Mouse (Mus musculus): ENCODE results near the gene Trim2. TPM values are rescaled to one million over a fixed set of nuclear protein-coding genes. Genes with fewer than 3 reads are reported as not detected.

Gene Trim2
- polyA plus RNA-seq, 1 experiment from 2014 or later = 37.7 TPM

- H3K4me3 ChIP-seq (ENCODE audit: low read depth, low read length) = no peak overlapping the region
- no peak for DNase-seq (ENCODE audit: low spot score)
- H3K27me3 ChIP-seq (ENCODE audit: control insufficient read depth, insufficient read depth, low read length) = no peaks in the 10 kb centered on the region
- H3K4me2 ChIP-seq (ENCODE audit: low read depth, low read length) = no peak overlapping the region
- no peaks in the 10 kb centered on the region for H3K9me3 ChIP-seq (replicated peaks; ENCODE audit: control insufficient read depth, low read length)
- no peak for ATAC-seq (replicated peaks; ENCODE audit: insufficient number of reproducible peaks, low FRiP score, low TSS enrichment, low read depth)
- H3K27ac ChIP-seq (replicated peaks; ENCODE audit: low read depth, low read length) = no peak overlapping the region
- WGBS = 61% methylated on average over 3 of the region's 3 CpGs
- H3K36me3 ChIP-seq (replicated peaks; ENCODE audit: control insufficient read depth, insufficient read depth, low read depth, low read length) = no peaks in the 10 kb centered on the region
- peaks cover 9% of the 10 kb centered on the region for H3K4me1 ChIP-seq (ENCODE audit: control insufficient read depth, insufficient read depth, low read length)
- no peak overlapping the region for H3K9ac ChIP-seq (replicated peaks; ENCODE audit: low read length)
Observed at GRCm38 (mm10) chr3:84266391-84266931, 40.2 kb downstream of the Trim2 start.

GRCm38 (mm10) chr3:84265084-84265483 lies 41.6 kb downstream of the Trim2 start:
- no peaks in the 10 kb centered on the region for H3K36me3 ChIP-seq (replicated peaks; ENCODE audit: control insufficient read depth, insufficient read depth, low read depth, low read length)
- no peak for DNase-seq (ENCODE audit: low spot score)

GRCm38 (mm10) chr3:84264395-84264794 lies 42.3 kb downstream of the Trim2 start:
- H3K9ac ChIP-seq (replicated peaks; ENCODE audit: low read length) = no peak overlapping the region
- no peaks in the 10 kb centered on the region for H3K27me3 ChIP-seq (ENCODE audit: control insufficient read depth, insufficient read depth, low read length)
- ATAC-seq (replicated peaks; ENCODE audit: insufficient number of reproducible peaks, low FRiP score, low TSS enrichment, low read depth) = peak; percentile 21; the same call in 1 of the 2 replicates
- peaks cover 4% of the 10 kb centered on the region for H3K4me1 ChIP-seq (ENCODE audit: control insufficient read depth, insufficient read depth, low read length)
- H3K27ac ChIP-seq (replicated peaks; ENCODE audit: low read depth, low read length) = no peak overlapping the region
- no peaks in the 10 kb centered on the region for H3K36me3 ChIP-seq (replicated peaks; ENCODE audit: control insufficient read depth, insufficient read depth, low read depth, low read length)
- no peaks in the 10 kb centered on the region for H3K9me3 ChIP-seq (replicated peaks; ENCODE audit: control insufficient read depth, low read length)
- no peak overlapping the region for H3K4me3 ChIP-seq (ENCODE audit: low read depth, low read length)
- DNase-seq (ENCODE audit: low spot score) = no peak
- H3K4me2 ChIP-seq (ENCODE audit: low read depth, low read length) = no peak overlapping the region
- 68% methylated on average over 2 of the region's 2 CpGs for WGBS

More at GRCm38 (mm10) chr3:84265084-84265483, 41.6 kb downstream of the Trim2 start:
- H3K9me3 ChIP-seq (replicated peaks; ENCODE audit: control insufficient read depth, low read length) = no peaks in the 10 kb centered on the region
- H3K27ac ChIP-seq (replicated peaks; ENCODE audit: low read depth, low read length) = no peak overlapping the region
- ATAC-seq (replicated peaks; ENCODE audit: insufficient number of reproducible peaks, low FRiP score, low TSS enrichment, low read depth) = no peak
- WGBS = 57% methylated on average over 1 of the region's 1 CpGs
- peaks cover 4% of the 10 kb centered on the region for H3K4me1 ChIP-seq (ENCODE audit: control insufficient read depth, insufficient read depth, low read length)
- no peaks in the 10 kb centered on the region for H3K27me3 ChIP-seq (ENCODE audit: control insufficient read depth, insufficient read depth, low read length)
- H3K9ac ChIP-seq (replicated peaks; ENCODE audit: low read length) = no peak overlapping the region
- H3K4me3 ChIP-seq (ENCODE audit: low read depth, low read length) = no peak overlapping the region
- no peak overlapping the region for H3K4me2 ChIP-seq (ENCODE audit: low read depth, low read length)

- Histone ChIP-seq H3K9me3 (replicated peaks; ENCODE audit: control insufficient read depth, low read length) (no peaks in the 10 kb centered on the region), H3K36me3 (replicated peaks; ENCODE audit: control insufficient read depth, insufficient read depth, low read depth, low read length) (no peaks in the 10 kb centered on the region), H3K4me2 (ENCODE audit: low read depth, low read length) (no peak overlapping the region), H3K4me1 (ENCODE audit: control insufficient read depth, insufficient read depth, low read length) (peaks cover 6% of the 10 kb centered on the region), H3K27me3 (ENCODE audit: control insufficient read depth, insufficient read depth, low read length) (no peaks in the 10 kb centered on the region), H3K9ac (replicated peaks; ENCODE audit: low read length) (no peak overlapping the region), H3K4me3 (ENCODE audit: low read depth, low read length) (no peak overlapping the region), H3K27ac (replicated peaks; ENCODE audit: low read depth, low read length) (no peak overlapping the region)
- ATAC-seq (replicated peaks; ENCODE audit: insufficient number of reproducible peaks, low FRiP score, low TSS enrichment, low read depth) (no peak), DNase-seq (ENCODE audit: low spot score) (no peak)
- WGBS = 72% methylated on average over 3 of the region's 3 CpGs
Observed at GRCm38 (mm10) chr3:84262804-84263203, 43.9 kb downstream of the Trim2 start.

GRCm38 (mm10) chr3:84261863-84262262 lies 44.8 kb downstream of the Trim2 start:
- H3K4me3 ChIP-seq (ENCODE audit: low read depth, low read length) = no peak overlapping the region
- no peak for ATAC-seq (replicated peaks; ENCODE audit: insufficient number of reproducible peaks, low FRiP score, low TSS enrichment, low read depth)
- WGBS = 88% methylated on average over 6 of the region's 6 CpGs

GRCm38 (mm10) chr3:84260837-84261236 lies 45.8 kb downstream of the Trim2 start:
- Histone ChIP-seq H3K4me3 (ENCODE audit: low read depth, low read length) (no peak overlapping the region), H3K36me3 (replicated peaks; ENCODE audit: control insufficient read depth, insufficient read depth, low read depth, low read length) (no peaks in the 10 kb centered on the region), H3K27me3 (ENCODE audit: control insufficient read depth, insufficient read depth, low read length) (no peaks in the 10 kb centered on the region), H3K9me3 (replicated peaks; ENCODE audit: control insufficient read depth, low read length) (no peaks in the 10 kb centered on the region), H3K4me2 (ENCODE audit: low read depth, low read length) (no peak overlapping the region), H3K27ac (replicated peaks; ENCODE audit: low read depth, low read length) (no peak overlapping the region), H3K4me1 (ENCODE audit: control insufficient read depth, insufficient read depth, low read length) (peaks cover 6% of the 10 kb centered on the region), H3K9ac (replicated peaks; ENCODE audit: low read length) (no peak overlapping the region)
- DNase-seq (ENCODE audit: low spot score) (peak; percentile 62), ATAC-seq (replicated peaks; ENCODE audit: insufficient number of reproducible peaks, low FRiP score, low TSS enrichment, low read depth) (no peak)
- 9% methylated on average over 7 of the region's 7 CpGs for WGBS

More at GRCm38 (mm10) chr3:84261863-84262262, 44.8 kb downstream of the Trim2 start:
- no peak overlapping the region for H3K27ac ChIP-seq (replicated peaks; ENCODE audit: low read depth, low read length)
- no peak for DNase-seq (ENCODE audit: low spot score)
- H3K9me3 ChIP-seq (replicated peaks; ENCODE audit: control insufficient read depth, low read length) = no peaks in the 10 kb centered on the region
- H3K9ac ChIP-seq (replicated peaks; ENCODE audit: low read length) = no peak overlapping the region
- no peaks in the 10 kb centered on the region for H3K27me3 ChIP-seq (ENCODE audit: control insufficient read depth, insufficient read depth, low read length)
- H3K36me3 ChIP-seq (replicated peaks; ENCODE audit: control insufficient read depth, insufficient read depth, low read depth, low read length) = no peaks in the 10 kb centered on the region
- peaks cover 6% of the 10 kb centered on the region for H3K4me1 ChIP-seq (ENCODE audit: control insufficient read depth, insufficient read depth, low read length)
- H3K4me2 ChIP-seq (ENCODE audit: low read depth, low read length) = no peak overlapping the region

GRCm38 (mm10) chr3:84260024-84260535 lies 46.6 kb downstream of the Trim2 start:
- H3K4me1 ChIP-seq (ENCODE audit: control insufficient read depth, insufficient read depth, low read length) = peaks cover 6% of the 10 kb centered on the region
- H3K4me2 ChIP-seq (ENCODE audit: low read depth, low read length) = peak overlapping the region; percentile 99
- H3K9ac ChIP-seq (replicated peaks; ENCODE audit: low read length) = peak overlapping the region; percentile 75
- DNase-seq (ENCODE audit: low spot score) (no peak), ATAC-seq (replicated peaks; ENCODE audit: insufficient number of reproducible peaks, low FRiP score, low TSS enrichment, low read depth) (peak; percentile 41; the same call in 1 of the 2 replicates)
- H3K9me3 ChIP-seq (replicated peaks; ENCODE audit: control insufficient read depth, low read length) = no peaks in the 10 kb centered on the region
- no peaks in the 10 kb centered on the region for H3K36me3 ChIP-seq (replicated peaks; ENCODE audit: control insufficient read depth, insufficient read depth, low read depth, low read length)
- 7% methylated on average over 8 of the region's 8 CpGs for WGBS
- H3K27ac ChIP-seq (replicated peaks; ENCODE audit: low read depth, low read length) = peak overlapping the region; percentile 41; the same call in 1 of the 2 replicates
- H3K4me3 ChIP-seq (ENCODE audit: low read depth, low read length) = peak overlapping the region; percentile 66
- H3K27me3 ChIP-seq (ENCODE audit: control insufficient read depth, insufficient read depth, low read length) = no peaks in the 10 kb centered on the region

GRCm38 (mm10) chr3:84259281-84260023 lies 47.2 kb downstream of the Trim2 start:
- under 1% methylated on average over 74 of the region's 74 CpGs for whole genome bisulfite sequencing
- no peaks in the 10 kb centered on the region for H3K9me3 ChIP-seq (replicated peaks; ENCODE audit: control insufficient read depth, low read length)
- H3K9ac ChIP-seq (replicated peaks; ENCODE audit: low read length) = peak overlapping the region; percentile 75
- peak overlapping the region; percentile 41 for H3K27ac ChIP-seq (replicated peaks; ENCODE audit: low read depth, low read length)
- no peaks in the 10 kb centered on the region for H3K27me3 ChIP-seq (ENCODE audit: control insufficient read depth, insufficient read depth, low read length)
- H3K4me2 ChIP-seq (ENCODE audit: low read depth, low read length) = peak overlapping the region; percentile 99
- peak overlapping the region; percentile 66 for H3K4me3 ChIP-seq (ENCODE audit: low read depth, low read length)
- peaks cover 6% of the 10 kb centered on the region for H3K4me1 ChIP-seq (ENCODE audit: control insufficient read depth, insufficient read depth, low read length)
- peak; percentile 71 for ATAC-seq (replicated peaks; ENCODE audit: insufficient number of reproducible peaks, low FRiP score, low TSS enrichment, low read depth)
- H3K36me3 ChIP-seq (replicated peaks; ENCODE audit: control insufficient read depth, insufficient read depth, low read depth, low read length) = no peaks in the 10 kb centered on the region
- DNase-seq (ENCODE audit: low spot score) = peak; percentile 74
